Mouse (Mus musculus) adrenal gland, postnatal 10 days (tissue): ENCODE data around the gene Rsu1. TPM values are rescaled to one million over a fixed set of nuclear protein-coding genes. Genes with fewer than 3 reads are reported as not detected.

Experiments
- DNase-seq: peaks from one replicate; pipeline ENCODE4 v3.0.0; 2021; ENCODE audit warnings: mixed read lengths
- long read RNA-seq, 2 experiments: library from polyadenylated mRNA; stranded (forward); transcript quantifications; one replicate each; pipeline ENCODE4 v2.0.0; 2021
- total RNA-seq, 2 experiments: library from RNA; stranded (reverse); gene quantifications; 2 replicates each; pipeline ENCODE4 v1.2.3; 2021

Gene Rsu1
- 10 to 100 TPM; 69.7 to 79.9 TPM for total RNA-seq
- long read RNA-seq, experiment 1, transcript Rsu1-201 (9 exons, 1,546 nt), result major isoform, 163 of 177 reads
- long read RNA-seq, experiment 1, partial matches to known transcripts, result 5 of 177 reads
- long read RNA-seq, experiment 1, other reads (novel, unspliced or antisense), result 9 of 177 reads
- long read RNA-seq, experiment 2, transcript Rsu1-201 (9 exons, 1,546 nt), result major isoform, 97 of 99 reads
- long read RNA-seq, experiment 2, partial matches to known transcripts, result 0 of 99 reads
- long read RNA-seq, experiment 2, other reads (novel, unspliced or antisense), result 2 of 99 reads

GRCm38 (mm10) chr2:13271165-13271957 lies at the start of gene Rsu1:
Gene Rsu1, minus strand, starts transcription at chr2:13271415.
- peak; percentile 94 for DNase-seq

GRCm38 (mm10) chr2:13303376-13303775 lies 32.2 kb upstream of the Rsu1 start:
- DNase-seq, result no peak

- peak; percentile 25 for DNase-seq
Measured at GRCm38 (mm10) chr2:13299031-13299430, 27.8 kb upstream of the Rsu1 start.

- DNase-seq, result no peak
Measured at GRCm38 (mm10) chr2:13297733-13298132, 26.5 kb upstream of the Rsu1 start.

- no peak for DNase-seq
Measured at GRCm38 (mm10) chr2:13290661-13291060, 19.4 kb upstream of the Rsu1 start.

- DNase-seq, result no peak
Measured at GRCm38 (mm10) chr2:13290070-13290469, 18.9 kb upstream of the Rsu1 start.

GRCm38 (mm10) chr2:13278114-13278862 lies 7.1 kb upstream of the Rsu1 start:
- DNase-seq, result no peak

GRCm38 (mm10) chr2:13275874-13276273 lies 4.7 kb upstream of the Rsu1 start:
- no peak for DNase-seq

GRCm38 (mm10) chr2:13270736-13271135 lies 479 bp downstream of the Rsu1 start:
- no peak for DNase-seq

- no peak for DNase-seq
Measured at GRCm38 (mm10) chr2:13268681-13269293, 2.4 kb downstream of the Rsu1 start.

- DNase-seq, result peak; percentile 7
Measured at GRCm38 (mm10) chr2:13264875-13265274, 6.3 kb downstream of the Rsu1 start.

GRCm38 (mm10) chr2:13263150-13263549 lies 8.1 kb downstream of the Rsu1 start:
- DNase-seq, result no peak

- DNase-seq, result no peak
Measured at GRCm38 (mm10) chr2:13258606-13259005, 12.6 kb downstream of the Rsu1 start.

GRCm38 (mm10) chr2:13240711-13241110 lies 30.5 kb downstream of the Rsu1 start:
- DNase-seq, result no peak

GRCm38 (mm10) chr2:13237140-13237901 lies 33.9 kb downstream of the Rsu1 start:
- peak; percentile 63 for DNase-seq

GRCm38 (mm10) chr2:13235696-13236095 lies 35.5 kb downstream of the Rsu1 start:
- peak; percentile 60 for DNase-seq

GRCm38 (mm10) chr2:13234796-13235195 lies 36.4 kb downstream of the Rsu1 start:
- no peak for DNase-seq

- DNase-seq, result no peak
Measured at GRCm38 (mm10) chr2:13233902-13234301, 37.3 kb downstream of the Rsu1 start.

GRCm38 (mm10) chr2:13233254-13233835 lies 37.9 kb downstream of the Rsu1 start:
- no peak for DNase-seq

- DNase-seq, result no peak
Measured at GRCm38 (mm10) chr2:13232305-13232704, 38.9 kb downstream of the Rsu1 start.

GRCm38 (mm10) chr2:13229686-13230085 lies 41.5 kb downstream of the Rsu1 start:
- no peak for DNase-seq
